Comparison of ENCODE assay signal across 20 mouse cellular contexts in genomic region chr16:20381031-20381430, GRCm38 (mm10). TPM values are rescaled to one million over a fixed set of nuclear protein-coding genes. Genes with fewer than 3 reads are reported as not detected.
DNase-seq lines count a peak whose midpoint lies in the region; ATAC-seq and TF ChIP-seq lines count a peak whose summit lies in the region.
"Had no signal": no experiment of that assay in that cellular context is flagged by ENCODE, and none has a peak within 500 bp of the region (broad histone marks: within the 10 kb centered on the region; RNA-seq: fewer than 3 reads in every experiment).

No protein-coding gene starts in this region.

- H3K9ac ChIP-seq in embryonic facial prominence, embryonic 14.5 days (ENCODE audit: low read depth, low read length) = no peak overlapping the region
- no peak overlapping the region for H3K9ac ChIP-seq in liver, adult 2 months (ENCODE audit: low read depth, low read length)
- no peak overlapping the region for H3K9ac ChIP-seq in liver, postnatal 0 days (replicated peaks)
- H3K9ac ChIP-seq: heart, embryonic 12.5 days; limb, embryonic 13.5 days; liver, embryonic 15.5 days; neural tube, embryonic 12.5 days had no signal

- no peaks in the 10 kb centered on the region for H3K9me3 ChIP-seq in embryonic facial prominence, embryonic 14.5 days (ENCODE audit: control insufficient read depth, low read length)
- H3K9me3 ChIP-seq in embryonic facial prominence, embryonic 10.5 days = no peaks in the 10 kb centered on the region
- H3K9me3 ChIP-seq in liver, postnatal 0 days (ENCODE audit: low read length) = no peaks in the 10 kb centered on the region
- H3K9me3 ChIP-seq: heart, embryonic 12.5 days; limb, embryonic 13.5 days; liver, embryonic 15.5 days; neural tube, embryonic 12.5 days had no signal

- no peak for ATAC-seq in embryonic facial prominence, embryonic 14.5 days (ENCODE audit: low read depth)
- ATAC-seq in liver, postnatal 0 days = no peak
- ATAC-seq: forebrain, embryonic 14.5 days had no signal

- TF ChIP-seq CTCF in liver, adult 2 months (IDR thresholded peaks at IDR 0.05; ENCODE audit: low read depth, low read length) = no peak
- no peak for TF ChIP-seq CTCF in liver, postnatal 0 days (IDR thresholded peaks at IDR 0.05; ENCODE audit: low read depth)

- no peak overlapping the region for H3K27ac ChIP-seq in embryonic facial prominence, embryonic 14.5 days (replicated peaks; ENCODE audit: low read depth, low read length)
- no peak overlapping the region for H3K27ac ChIP-seq in embryonic facial prominence, embryonic 10.5 days (replicated peaks)
- no peak overlapping the region for H3K27ac ChIP-seq in liver, adult 2 months (replicated peaks; ENCODE audit: insufficient read depth, low read depth, low read length)
- H3K27ac ChIP-seq in liver, postnatal 0 days (ENCODE audit: low read depth) = no peak overlapping the region
- H3K27ac ChIP-seq: limb, embryonic 13.5 days; liver, embryonic 15.5 days; neural tube, embryonic 12.5 days had no signal

- H3K79me2 ChIP-seq in liver, adult 2 months (ENCODE audit: control insufficient read depth, insufficient read depth, low read length) = no peaks in the 10 kb centered on the region

- DNase-seq in embryonic facial prominence, embryonic 14.5 days (ENCODE audit: low spot score) = peak; percentile 8
- DNase-seq in embryonic facial prominence, embryonic 10.5 days (ENCODE audit: low spot score) = no peak
- DNase-seq in liver, adult 2 months (ENCODE audit: extremely low read depth, low read depth, low spot score) = peak; percentile 13
- DNase-seq in liver, postnatal 0 days = no peak
- DNase-seq in adipocyte (ENCODE audit: low spot score) = peak; percentile 77
- peak; percentile 14 to 71 for DNase-seq in kidney, postnatal 36 days
- DNase-seq in frontal cortex, postnatal 25 days (ENCODE audit: low spot score in 2 of 2) = no peak
- no peak for DNase-seq in neural tube, embryonic 10.5 days (ENCODE audit: extremely low spot score, low spot score)
- DNase-seq: B cell, adult 2 months; cerebellum, adult 11-12 months; cerebellum, postnatal 36 days had no signal

- H3K4me2 ChIP-seq in embryonic facial prominence, embryonic 14.5 days (ENCODE audit: low read depth, low read length) = no peak overlapping the region
- H3K4me2 ChIP-seq in liver, postnatal 0 days (ENCODE audit: low read depth, low read length) = no peak overlapping the region
- H3K4me2 ChIP-seq: heart, embryonic 12.5 days; limb, embryonic 13.5 days; liver, embryonic 15.5 days; neural tube, embryonic 12.5 days had no signal

- TF ChIP-seq EP300 in liver, postnatal 0 days (IDR thresholded peaks at IDR 0.05; ENCODE audit: low read depth) = no peak

- H3K4me3 ChIP-seq in embryonic facial prominence, embryonic 14.5 days (ENCODE audit: low read depth, low read length) = no peak overlapping the region
- no peak overlapping the region for H3K4me3 ChIP-seq in embryonic facial prominence, embryonic 10.5 days
- H3K4me3 ChIP-seq in liver, adult 2 months (ENCODE audit: insufficient read depth, low read depth, low read length) = no peak overlapping the region
- H3K4me3 ChIP-seq in liver, postnatal 0 days (ENCODE audit: low read depth, low read length) = no peak overlapping the region
- H3K4me3 ChIP-seq: erythroblast, embryonic 14.5 days; heart, embryonic 12.5 days; limb, embryonic 13.5 days; liver, embryonic 15.5 days; neural tube, embryonic 12.5 days had no signal

- no peaks in the 10 kb centered on the region for H3K4me1 ChIP-seq in embryonic facial prominence, embryonic 14.5 days (ENCODE audit: control insufficient read depth, insufficient read depth, low read length)
- no peaks in the 10 kb centered on the region for H3K4me1 ChIP-seq in embryonic facial prominence, embryonic 10.5 days
- H3K4me1 ChIP-seq in liver, adult 2 months (ENCODE audit: control insufficient read depth, insufficient read depth, low read length) = no peaks in the 10 kb centered on the region
- no peaks in the 10 kb centered on the region; the same call in 1 of the 2 replicates for H3K4me1 ChIP-seq in liver, postnatal 0 days (ENCODE audit: insufficient read depth)
- H3K4me1 ChIP-seq: limb, embryonic 13.5 days; liver, embryonic 15.5 days; neural tube, embryonic 12.5 days had no signal

- H3K36me3 ChIP-seq in embryonic facial prominence, embryonic 14.5 days (ENCODE audit: control insufficient read depth, insufficient read depth, low read length) = peaks cover 30% of the 10 kb centered on the region
- H3K36me3 ChIP-seq in embryonic facial prominence, embryonic 10.5 days (replicated peaks) = peaks cover 40% of the 10 kb centered on the region
- no peaks in the 10 kb centered on the region for H3K36me3 ChIP-seq in liver, adult 2 months (ENCODE audit: control insufficient read depth, insufficient read depth, low read length)
- H3K36me3 ChIP-seq in liver, postnatal 0 days (replicated peaks; ENCODE audit: insufficient read depth, low read length) = peaks cover 16% of the 10 kb centered on the region

- H3K27me3 ChIP-seq in embryonic facial prominence, embryonic 14.5 days (replicated peaks; ENCODE audit: control insufficient read depth, insufficient read depth, low read length) = no peaks in the 10 kb centered on the region
- no peaks in the 10 kb centered on the region for H3K27me3 ChIP-seq in embryonic facial prominence, embryonic 10.5 days (replicated peaks; ENCODE audit: low read depth, poor library complexity, severe bottlenecking)
- no peaks in the 10 kb centered on the region for H3K27me3 ChIP-seq in liver, adult 2 months (ENCODE audit: control insufficient read depth, insufficient read depth, low read length)
- H3K27me3 ChIP-seq in liver, postnatal 0 days (ENCODE audit: insufficient read depth, low read length) = no peaks in the 10 kb centered on the region
- H3K27me3 ChIP-seq: heart, embryonic 12.5 days; limb, embryonic 13.5 days; liver, embryonic 15.5 days; neural tube, embryonic 12.5 days had no signal

- 75% methylated on average over 5 of the region's 5 CpGs for WGBS in embryonic facial prominence, embryonic 14.5 days
- 85% methylated on average over 5 of the region's 5 CpGs for WGBS in embryonic facial prominence, embryonic 10.5 days
- WGBS in liver, adult 2 months = 52% methylated on average over 5 of the region's 5 CpGs
- 66% methylated on average over 5 of the region's 5 CpGs for WGBS in liver, postnatal 0 days (ENCODE audit: insufficient replicate concordance)

- TF ChIP-seq POLR2A in liver, adult 2 months (IDR thresholded peaks at IDR 0.05; ENCODE audit: extremely low read depth, insufficient read depth, low read length) = no peak

RNA-seq across cellular contexts. Expression of gene Abcc5, which starts 45.2 kb away (rescaled TPM):
- polyA plus RNA-seq in embryonic facial prominence, embryonic 14.5 days (2014; fragmentation: Nextera tagmentation; extraction: Ambion mirVana) = 63.5 and 63.8 TPM in 2 replicates
- 63.9 and 64.3 TPM in 2 replicates for polyA plus RNA-seq in embryonic facial prominence, embryonic 10.5 days (2016; fragmentation: Nextera tagmentation; extraction: Ambion mirVana)
- total RNA-seq in liver, adult 2 months (2014; rRNA removed) = 6.6 and 7.9 TPM in 2 replicates
- 4.3 and 7.7 TPM in 2 replicates for polyA plus RNA-seq in liver, adult 2 months (2012; rRNA removed)
- polyA plus RNA-seq in liver, postnatal 0 days (2015; fragmentation: Nextera tagmentation; extraction: Ambion mirVana) = 9.0 and 9.5 TPM in 2 replicates

RNA-seq across cellular contexts. Expression of gene Cyp2ab1, which starts 55.8 kb away (rescaled TPM):
- polyA plus RNA-seq in embryonic facial prominence, embryonic 14.5 days (2014; fragmentation: Nextera tagmentation; extraction: Ambion mirVana) = 0.07 TPM in 1 of 2 replicates, not detected in the other
- not detected in 2 replicates for polyA plus RNA-seq in embryonic facial prominence, embryonic 10.5 days (2016; fragmentation: Nextera tagmentation; extraction: Ambion mirVana)
- total RNA-seq in liver, adult 2 months (2014; rRNA removed) = 0.13 TPM in 1 of 2 replicates, not detected in the other
- 0.07 TPM in 1 of 2 replicates, not detected in the other for polyA plus RNA-seq in liver, adult 2 months (2012; rRNA removed)
- polyA plus RNA-seq in liver, postnatal 0 days (2015; fragmentation: Nextera tagmentation; extraction: Ambion mirVana) = not detected in 2 replicates
- total RNA-seq: layer of hippocampus, adult 8-10 months; left cerebral cortex, adult 8-10 months; megakaryocyte-erythroid progenitor cell, adult 5-6 weeks had no signal
- polyA plus RNA-seq: erythroblast, embryonic 14.5 days; forebrain, embryonic 14.5 days; heart, embryonic 12.5 days; limb, embryonic 13.5 days; neural tube, embryonic 12.5 days had no signal

Comparison
In these comparisons a context has a peak if more than half of its experiments do, and no peak if none do; other contexts are left out.
1. DNase-seq: peak in embryonic facial prominence, embryonic 14.5 days (single experiment), liver, adult 2 months (single experiment), adipocyte (single experiment) and kidney, postnatal 36 days (2 of 2); none in embryonic facial prominence, embryonic 10.5 days (single experiment), liver, postnatal 0 days (single experiment), frontal cortex, postnatal 25 days (0 of 2) and neural tube, embryonic 10.5 days (single experiment).